Mouse (Mus musculus) liver, adult 2 months (tissue): ENCODE measurements at regions not wholly inside any gene's neighbourhood (a gene's known extent, or its start where the extent isn't known, plus 50 kb on each side); places are given as distances from the start of the nearest gene placed in this dataset.
"Not testable (repeated sequence)": the region's sequence is repeated elsewhere in the genome, so short reads cannot be mapped to it uniquely, and the experiment has no call there.

Experiments
- DNase-seq: peaks from one replicate; pipeline ENCODE4 v3.0.0-alpha.2; 2011; ENCODE audit warnings: low read depth, low spot score; ENCODE audit errors: extremely low read depth
- H3K27ac ChIP-seq: fragments of 200-500 bp; replicated peaks from 2 replicates; pipeline ENCODE4 v1.5.1; 2012; ENCODE audit warnings: low read depth, mild to moderate bottlenecking, control low read depth, inconsistent platforms, low read length; ENCODE audit not compliant: insufficient read depth
- H3K27me3 ChIP-seq: fragments of 200-500 bp; 2 replicates; pipeline ENCODE4 v1.6.1; 2012; ENCODE audit warnings: mild to moderate bottlenecking, moderate library complexity, low read length, inconsistent platforms; ENCODE audit not compliant: control insufficient read depth, insufficient read depth
- H3K36me3 ChIP-seq: fragments of 200-500 bp; 2 replicates; pipeline ENCODE4 v1.6.1; 2012; ENCODE audit warnings: low read length, inconsistent platforms; ENCODE audit not compliant: control insufficient read depth, insufficient read depth
- H3K4me1 ChIP-seq: fragments of 200-500 bp; 2 replicates; pipeline ENCODE4 v1.6.1; 2011; ENCODE audit warnings: low read length; ENCODE audit not compliant: control insufficient read depth, insufficient read depth
- H3K4me3 ChIP-seq: fragments of 200-500 bp; 2 replicates; pipeline ENCODE4 v1.5.1; 2011; ENCODE audit warnings: low read depth, mild to moderate bottlenecking, control low read depth, low read length, moderate library complexity; ENCODE audit not compliant: insufficient read depth
- H3K79me2 ChIP-seq: fragments of 200-500 bp; 2 replicates; pipeline ENCODE4 v1.6.1; 2012; ENCODE audit warnings: inconsistent platforms, mild to moderate bottlenecking, low read length, moderate library complexity; ENCODE audit not compliant: control insufficient read depth, insufficient read depth
- H3K9ac ChIP-seq: fragments of 200-500 bp; 2 replicates; pipeline ENCODE4 v1.6.1; 2012; ENCODE audit warnings: low read depth, mild to moderate bottlenecking, control low read depth, inconsistent platforms, low read length
- CTCF ChIP-seq: fragments of 200-500 bp; IDR thresholded peaks from 2 replicates; pipeline ENCODE4 v1.5.1; 2011; ENCODE audit warnings: low read depth, low read length, control low read depth
- POLR2A ChIP-seq: fragments of 200-500 bp; IDR thresholded peaks from 2 replicates; pipeline ENCODE4 v1.6.1; 2011; ENCODE audit warnings: low read length, control low read depth; ENCODE audit not compliant: insufficient read depth; ENCODE audit errors: extremely low read depth
- WGBS: fragments of 180-500 bp; shearing (Covaris S2); methylation state at CpG from one replicate; pipeline ENCODE4 v1.1.7; 2018; 5-methylcytosine and 5-hydroxymethylcytosine counted together

- no peaks in the 10 kb centered on the region for H3K79me2 ChIP-seq
- 75% methylated on average over 10 of the region's 10 CpGs for WGBS
- TF ChIP-seq POLR2A (no peak), CTCF (no peak)
- no peaks in the 10 kb centered on the region for H3K4me1 ChIP-seq
- H3K27ac ChIP-seq: no peak overlapping the region
- no peaks in the 10 kb centered on the region for H3K36me3 ChIP-seq
- DNase-seq: no peak
- no peak overlapping the region for H3K4me3 ChIP-seq
- H3K9ac ChIP-seq: no peak overlapping the region
- H3K27me3 ChIP-seq: no peaks in the 10 kb centered on the region
Observed at GRCm38 (mm10) chr17:48723286-48723685, 208.9 kb upstream of the Lrfn2 start.

GRCm38 (mm10) chr17:48724513-48725112 is 207.6 kb upstream of the Lrfn2 start:
- 82% methylated on average over 11 of the region's 11 CpGs for WGBS
- no peak for DNase-seq
- Histone ChIP-seq H3K79me2 (no peaks in the 10 kb centered on the region), H3K36me3 (no peaks in the 10 kb centered on the region), H3K4me3 (no peak overlapping the region), H3K9ac (no peak overlapping the region), H3K27ac (no peak overlapping the region), H3K27me3 (no peaks in the 10 kb centered on the region), H3K4me1 (no peaks in the 10 kb centered on the region)
- no peak for TF ChIP-seq POLR2A

GRCm38 (mm10) chr17:48726460-48726859 is 205.7 kb upstream of the Lrfn2 start:
- H3K4me1 ChIP-seq: no peaks in the 10 kb centered on the region
- no peak overlapping the region for H3K9ac ChIP-seq
- WGBS: 53% methylated on average over 3 of the region's 3 CpGs
- TF ChIP-seq POLR2A: no peak
- no peak for TF ChIP-seq CTCF
- no peak overlapping the region for H3K4me3 ChIP-seq
- DNase-seq: no peak
- H3K36me3 ChIP-seq: no peaks in the 10 kb centered on the region
- H3K79me2 ChIP-seq: no peaks in the 10 kb centered on the region
- no peaks in the 10 kb centered on the region for H3K27me3 ChIP-seq
- H3K27ac ChIP-seq: no peak overlapping the region

DNA sequence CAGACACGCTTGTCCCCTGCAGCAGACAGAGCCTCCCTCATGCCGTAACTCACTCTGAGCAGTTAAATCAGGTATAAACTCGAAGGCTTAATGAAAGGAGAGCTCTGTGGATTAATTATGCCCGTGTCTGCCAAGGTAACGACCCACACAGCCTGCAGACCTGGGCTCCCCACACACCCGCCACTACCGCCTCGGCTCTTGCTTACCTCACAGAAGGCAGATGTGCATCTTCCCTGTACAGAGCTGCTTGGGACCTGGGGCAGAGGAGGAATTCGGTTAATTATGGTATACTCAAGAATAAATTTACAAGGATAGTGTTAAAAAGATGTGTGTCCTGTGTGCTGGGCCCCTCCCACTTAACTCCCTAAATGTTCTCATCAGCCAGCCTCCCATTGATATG is 198.4 kb upstream of the Lrfn2 start:
- Histone ChIP-seq H3K27me3 (no peaks in the 10 kb centered on the region), H3K4me3 (no peak overlapping the region), H3K79me2 (no peaks in the 10 kb centered on the region), H3K9ac (no peak overlapping the region), H3K4me1 (no peaks in the 10 kb centered on the region), H3K27ac (no peak overlapping the region), H3K36me3 (no peaks in the 10 kb centered on the region)
- 88% methylated on average over 9 of the region's 9 CpGs for WGBS
- TF ChIP-seq CTCF (no peak), POLR2A (no peak)
- no peak for DNase-seq

GRCm38 (mm10) chr17:48737181-48737580 is 195.0 kb upstream of the Lrfn2 start:
- H3K4me3 ChIP-seq, H3K27me3 ChIP-seq, H3K36me3 ChIP-seq, H3K4me1 ChIP-seq, H3K79me2 ChIP-seq, H3K9ac ChIP-seq, DNase-seq, H3K27ac ChIP-seq: not testable (repeated sequence)
- WGBS: 89% methylated on average over 2 of the region's 2 CpGs

GRCm38 (mm10) chr17:48738708-48739107 is 193.5 kb upstream of the Lrfn2 start:
- no peak overlapping the region for H3K9ac ChIP-seq
- H3K4me3 ChIP-seq: no peak overlapping the region
- no peaks in the 10 kb centered on the region for H3K4me1 ChIP-seq
- TF ChIP-seq POLR2A (no peak), CTCF (no peak)
- H3K79me2 ChIP-seq: no peaks in the 10 kb centered on the region
- WGBS: 20% methylated on average over 5 of the region's 5 CpGs
- no peaks in the 10 kb centered on the region for H3K27me3 ChIP-seq
- DNase-seq: peak; percentile 69
- H3K36me3 ChIP-seq: no peaks in the 10 kb centered on the region
- H3K27ac ChIP-seq: no peak overlapping the region
